Mouse (Mus musculus) cerebellum, postnatal 25 days (tissue): Measurements from ENCODE around the gene Olfr523.

Source experiments
- DNase-seq, 2 experiments: peaks; one replicate each; pipeline ENCODE4 v3.0.0; 2021; ENCODE audit warnings: mixed read lengths in 2 of 2

Gene Olfr523

DNA sequence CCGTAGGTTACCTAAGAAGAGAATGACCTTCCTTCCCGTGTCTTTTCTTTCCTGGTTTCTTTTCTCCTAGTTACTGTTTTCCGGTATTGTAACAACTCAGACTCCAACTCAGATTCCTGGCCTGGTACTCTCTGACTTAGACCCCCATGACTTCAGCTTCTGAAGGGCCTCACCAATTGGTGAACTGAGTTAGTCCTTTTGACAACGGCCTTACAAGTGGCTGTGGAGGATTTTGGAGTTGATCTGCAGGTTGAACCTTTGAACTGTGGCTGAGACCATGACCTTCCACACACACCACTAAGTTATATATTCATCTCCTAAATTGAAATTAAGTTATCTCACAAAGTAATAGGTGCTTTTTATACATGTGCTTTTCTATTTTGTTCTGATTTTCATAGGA, 11.2 kb downstream of the Olfr523 start:
- DNase-seq: no peak

DNA sequence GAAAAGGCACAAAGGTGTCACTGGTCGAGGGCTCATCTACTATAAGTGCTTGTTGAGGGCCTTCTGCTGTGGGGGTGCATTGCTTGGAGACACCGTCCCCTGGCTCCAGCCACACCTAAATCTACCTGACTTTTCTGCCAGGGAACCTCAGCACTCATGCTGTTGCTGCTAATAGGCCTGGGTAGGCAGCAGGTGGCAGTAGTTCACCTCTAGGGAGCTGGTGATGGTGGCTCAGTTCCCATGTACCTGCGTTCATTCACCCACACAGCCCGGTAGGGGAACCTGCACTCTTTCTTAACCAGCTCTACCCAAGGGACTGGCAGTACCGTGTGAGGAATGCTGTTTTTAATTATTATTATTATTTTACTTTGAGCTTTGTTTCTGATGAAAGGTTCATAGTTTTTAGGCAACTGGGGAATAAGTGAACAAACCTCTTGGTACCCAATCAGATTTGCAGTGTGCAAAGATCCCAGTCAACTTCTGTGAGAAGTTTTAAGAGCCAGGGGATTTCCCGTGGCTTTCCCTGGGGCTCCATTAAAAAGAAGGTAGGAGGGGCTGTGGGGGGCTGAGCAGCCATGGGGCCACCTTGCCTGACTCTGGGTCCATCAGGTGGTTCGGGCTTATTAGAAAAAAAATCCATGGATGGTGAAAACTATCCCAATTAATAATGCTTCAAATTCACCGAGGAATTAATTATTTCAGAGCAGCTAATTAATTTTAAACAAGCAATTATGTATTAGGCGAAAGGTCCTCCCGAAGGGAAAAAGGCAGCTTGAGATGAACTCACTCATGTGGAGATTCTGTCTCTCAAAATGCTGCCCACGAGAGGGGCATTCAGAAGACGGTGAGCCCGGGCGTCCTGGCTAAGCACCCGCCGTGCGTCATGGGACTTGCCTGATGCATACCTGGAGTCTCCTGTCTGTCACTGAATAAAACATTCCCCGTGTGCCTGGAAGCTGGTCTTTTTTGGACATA, 13.9 kb downstream of the Olfr523 start:
- DNase-seq: peak in 1 of 2 experiments; percentile 28

DNA sequence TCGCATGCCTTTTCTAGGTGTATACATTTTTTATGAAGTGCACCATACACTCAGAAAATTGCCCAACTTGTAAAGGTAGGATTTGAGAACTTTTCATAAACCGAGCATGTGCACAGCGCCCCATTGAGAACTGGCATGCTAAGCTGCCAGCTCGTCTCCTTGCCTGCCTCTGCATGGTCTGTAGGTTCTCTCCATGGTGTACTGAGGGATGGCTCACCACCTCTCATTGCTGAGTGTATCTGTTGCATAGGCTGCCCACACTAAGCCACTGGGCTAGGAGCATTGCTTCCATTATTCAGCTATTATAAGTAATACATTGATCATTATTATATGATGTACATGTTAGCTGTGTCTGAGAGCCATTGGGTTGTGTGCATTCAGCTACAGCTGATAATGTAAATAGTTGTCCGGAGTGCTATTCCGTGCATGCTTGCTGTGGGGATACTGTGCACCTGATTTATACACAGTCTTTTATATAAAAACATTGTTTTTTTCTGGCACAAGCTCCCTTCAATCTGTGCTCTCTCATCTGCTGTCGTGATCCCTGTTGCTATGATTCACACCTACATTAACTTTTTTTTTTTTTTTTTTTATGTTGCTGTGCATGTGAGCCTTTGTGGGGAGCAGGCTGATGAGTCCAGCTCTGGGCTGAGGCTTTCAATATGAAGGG, 14.8 kb downstream of the Olfr523 start:
- DNase-seq: no peak

DNA sequence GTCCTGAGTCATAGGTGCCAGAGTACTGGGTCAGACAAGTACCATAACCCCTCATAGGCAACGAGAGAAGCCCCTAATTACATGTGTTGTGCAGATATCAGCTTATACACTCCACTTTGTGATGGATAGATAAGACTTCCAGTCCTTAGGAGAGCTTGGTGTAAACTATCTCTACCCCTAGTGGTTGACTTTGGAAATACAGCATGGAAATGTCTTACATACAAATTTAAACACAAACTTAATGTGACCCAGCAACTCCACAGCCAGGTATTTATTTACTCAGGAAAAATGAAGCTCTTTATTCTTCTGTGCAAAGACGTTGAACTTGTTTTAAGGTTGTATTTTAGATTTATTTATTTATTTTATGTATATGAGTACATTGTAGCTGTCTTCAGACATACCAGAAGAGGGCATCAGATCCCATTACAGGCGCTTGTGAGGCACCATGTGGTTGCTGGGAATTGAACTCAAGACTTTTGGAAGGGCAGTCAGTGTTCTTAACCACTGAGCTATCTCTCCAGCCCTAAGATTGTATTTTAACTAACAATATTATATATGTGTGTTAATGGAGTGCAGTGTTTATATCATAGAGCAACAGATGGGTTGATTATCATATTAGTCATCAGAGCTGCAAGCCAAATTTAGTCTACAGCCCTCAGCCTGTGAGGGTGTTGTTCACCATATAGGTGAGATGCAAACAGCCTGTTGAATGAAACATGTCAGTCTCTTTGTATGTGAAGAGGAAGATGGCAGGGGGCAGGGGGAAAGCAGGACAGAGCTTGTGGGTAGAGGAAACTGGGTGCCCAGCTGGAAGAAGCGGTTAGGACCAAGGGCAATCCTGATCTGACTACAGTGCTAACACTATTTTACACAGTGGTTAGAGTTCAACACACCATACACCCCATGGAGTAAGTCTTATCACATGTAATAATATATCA, 15.6 kb downstream of the Olfr523 start:
- DNase-seq: no peak

DNA sequence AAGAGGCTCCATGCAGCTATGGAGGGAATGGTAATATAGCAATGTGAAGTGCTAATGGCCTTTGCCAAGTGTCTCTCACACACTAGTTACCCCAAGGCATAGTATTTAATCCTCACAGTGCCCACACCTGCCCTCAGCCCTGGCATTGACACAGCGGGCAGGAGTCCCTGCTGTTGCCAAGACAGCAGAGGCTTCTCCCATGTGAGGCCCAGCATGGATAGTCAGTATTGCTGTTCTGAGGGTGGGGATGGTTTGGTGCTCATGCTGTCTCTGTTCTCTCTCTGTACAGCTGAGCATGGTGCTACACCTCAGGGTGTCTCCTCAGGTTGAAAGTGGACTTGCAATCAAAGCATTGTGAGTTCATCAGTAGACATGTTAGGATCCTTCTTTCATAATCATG, 17.4 kb downstream of the Olfr523 start:
- DNase-seq: no peak

DNA sequence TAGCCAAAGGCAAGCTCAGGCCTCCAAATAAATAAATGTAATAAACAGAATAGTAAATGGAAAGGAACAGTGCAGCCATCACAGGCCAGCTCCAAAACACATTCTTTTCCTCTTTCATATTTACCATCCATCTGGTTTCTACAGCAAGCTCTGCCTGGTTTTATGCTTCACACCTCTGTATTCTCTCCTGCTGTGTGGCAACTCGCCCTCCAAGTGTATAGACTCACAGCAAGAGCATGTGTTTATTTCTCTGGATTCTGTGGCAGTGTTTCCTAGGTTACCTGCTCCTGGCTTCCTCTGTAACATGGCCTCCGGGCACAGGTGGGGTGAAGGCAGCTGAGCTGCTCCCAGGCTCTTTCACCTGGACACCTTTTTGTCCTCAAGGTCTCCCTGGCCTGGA, 19.4 kb downstream of the Olfr523 start:
- no peak for DNase-seq

DNA sequence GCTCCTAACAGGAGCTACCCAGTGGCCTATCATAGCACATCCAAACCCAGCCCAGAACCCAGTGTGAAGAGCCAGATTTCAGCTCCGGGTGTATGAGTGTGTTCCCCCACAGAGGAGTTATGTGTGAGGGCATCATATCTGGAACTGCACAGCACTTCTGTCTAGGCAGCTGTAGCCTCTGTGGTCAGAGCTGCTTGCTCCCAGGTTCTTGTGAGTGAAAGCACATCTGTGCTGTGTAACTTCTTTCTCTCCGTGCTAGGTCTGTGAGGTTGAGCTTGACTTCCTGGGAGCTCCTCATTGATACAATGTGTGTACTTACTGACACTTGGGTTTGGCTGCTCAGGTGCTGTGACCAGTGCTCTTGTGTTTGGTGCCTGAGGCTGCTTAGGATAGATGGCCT, 19.8 kb downstream of the Olfr523 start:
- no peak for DNase-seq

DNA sequence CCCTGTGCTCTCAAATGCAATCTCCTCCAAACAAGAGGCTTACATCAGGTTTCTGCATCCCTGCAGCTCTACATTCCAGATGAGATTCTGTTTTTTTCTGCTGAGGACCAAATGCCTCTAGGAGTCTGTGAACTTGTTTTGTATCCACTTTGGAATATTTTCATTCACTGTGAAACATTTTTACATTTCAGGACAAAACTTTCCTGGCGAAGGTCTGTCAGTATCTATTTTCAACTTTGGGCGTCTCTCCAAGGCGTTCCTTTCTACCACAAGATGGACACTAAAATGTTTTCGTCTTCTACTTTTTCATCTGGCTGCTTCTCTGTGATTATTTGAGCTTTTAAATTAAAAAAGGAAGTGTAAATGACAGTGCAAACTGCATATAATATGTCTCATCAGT, 21.0 kb downstream of the Olfr523 start:
- no peak for DNase-seq

DNA sequence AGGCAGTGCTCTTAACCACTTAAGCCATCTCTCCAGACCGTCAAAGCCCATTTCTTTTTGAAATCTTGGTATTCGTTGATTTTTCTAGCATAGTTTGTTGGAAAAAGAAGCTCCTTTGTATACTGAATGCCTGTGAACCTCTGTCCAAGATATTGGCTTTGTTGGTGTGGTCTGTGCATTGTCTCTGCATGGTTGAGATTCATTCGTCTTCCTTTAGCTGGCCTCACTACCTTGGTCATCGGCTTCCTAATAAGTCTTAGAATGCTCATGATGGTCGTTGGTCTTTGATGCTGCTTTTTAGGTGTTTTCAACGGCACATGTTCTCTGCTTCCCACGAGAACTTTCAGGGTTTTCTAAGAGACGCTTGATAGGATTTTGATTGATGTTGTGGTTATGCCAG, 23.0 kb downstream of the Olfr523 start:
- DNase-seq: no peak

DNA sequence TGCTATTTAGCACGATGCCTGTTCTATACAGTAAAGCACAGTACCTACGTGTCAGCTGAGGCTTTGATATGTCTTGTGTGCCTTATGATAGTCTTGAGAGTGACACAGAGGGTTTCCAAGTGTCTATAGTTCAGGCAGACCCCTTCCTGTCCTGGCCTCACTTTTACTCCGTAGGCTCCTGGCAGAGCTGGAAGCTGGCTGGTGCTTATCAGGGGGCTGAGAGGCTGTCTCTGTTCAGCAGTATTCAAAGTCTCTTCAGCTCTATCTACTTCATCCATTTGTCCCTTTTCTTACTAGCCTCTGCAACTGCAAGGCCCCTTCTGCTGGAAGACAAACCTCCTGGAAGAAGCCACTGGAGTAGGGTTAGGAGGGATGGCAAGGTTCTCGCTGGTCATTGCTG, 28.1 kb downstream of the Olfr523 start:
- DNase-seq: no peak

DNA sequence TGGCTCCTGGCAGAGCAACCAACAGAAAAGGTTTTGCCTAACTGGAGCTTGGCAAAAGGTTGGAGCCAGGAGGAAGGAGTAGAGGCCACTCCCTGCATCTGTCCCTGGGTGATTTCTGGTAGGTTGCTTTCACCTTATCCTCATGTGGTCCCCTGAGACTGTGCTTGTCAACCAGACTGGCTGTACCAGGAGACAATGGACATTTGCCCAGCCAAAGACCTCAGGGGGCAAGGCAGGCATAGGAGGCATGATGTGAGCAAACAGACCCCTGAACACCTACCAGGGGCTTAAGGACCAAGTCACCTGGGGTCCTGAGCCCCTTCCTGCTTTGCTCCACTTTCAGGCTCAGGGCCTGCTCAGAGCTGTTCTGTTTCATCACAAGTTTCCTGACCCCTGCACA, 32.8 kb downstream of the Olfr523 start, which contains the start of gene Olfr524:
Olfr524 (minus strand) TSS at position 101 of the 400 bp plus-strand sequence.
- DNase-seq: no peak

DNA sequence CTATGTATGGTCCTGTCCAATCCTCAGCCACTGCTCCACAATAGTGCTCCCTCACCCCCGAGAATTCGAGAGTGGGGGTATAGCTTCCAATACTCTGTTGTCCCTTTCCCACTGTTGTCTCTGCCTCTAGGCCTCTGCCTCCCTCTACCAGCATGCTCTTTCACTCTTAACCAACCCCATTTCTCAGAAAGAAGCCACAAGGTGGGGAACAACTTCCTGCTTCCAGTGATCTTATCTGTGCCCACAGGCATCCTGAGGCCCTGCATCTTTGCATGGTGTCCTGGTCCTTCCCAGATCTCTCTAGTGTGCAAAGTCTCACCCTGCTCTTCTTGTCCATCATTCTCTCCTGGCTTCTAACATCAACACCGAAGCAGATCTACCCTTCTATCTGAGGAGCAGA, 33.9 kb downstream of the Olfr523 start:
- no peak for DNase-seq

DNA sequence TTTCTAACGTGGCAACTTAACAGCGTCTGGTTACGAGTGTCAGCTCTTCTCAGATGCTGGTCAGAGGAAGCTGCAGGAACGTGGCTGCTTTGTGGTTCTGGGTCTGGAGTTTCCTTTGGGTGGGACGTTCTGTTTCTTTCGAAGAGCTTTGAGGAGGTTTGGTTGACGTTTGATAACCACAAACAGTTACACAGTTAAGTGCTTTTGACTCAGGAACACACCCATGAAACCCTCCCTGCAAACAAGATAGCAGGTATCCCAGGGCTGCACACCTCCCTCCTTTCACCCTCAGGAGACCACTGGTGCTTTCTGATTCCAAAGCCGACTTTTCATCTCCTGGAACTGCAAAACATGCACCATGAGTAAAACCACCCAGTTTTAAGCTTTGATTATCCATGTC, 35.1 kb downstream of the Olfr523 start:
- no peak for DNase-seq

DNA sequence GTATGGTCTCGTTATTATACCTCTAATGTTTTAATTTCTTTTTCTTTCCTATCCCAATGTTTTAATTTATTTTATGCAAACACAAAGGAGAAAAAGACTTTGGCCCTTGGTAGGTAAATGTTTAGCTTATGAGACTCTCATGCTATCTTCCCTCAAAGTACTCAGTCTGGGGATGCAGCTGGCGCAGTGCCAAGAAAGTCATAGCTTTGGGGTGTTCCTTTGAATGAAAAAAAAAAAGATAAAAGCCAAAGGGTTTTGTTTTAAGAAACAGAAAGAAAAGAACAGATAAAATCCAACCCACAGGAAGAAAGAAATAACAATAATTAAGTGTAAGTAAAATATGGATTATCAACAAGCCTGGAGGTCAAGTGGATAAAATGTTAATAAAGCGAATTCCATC, 35.7 kb downstream of the Olfr523 start:
- DNase-seq: peak in 1 of 2 experiments; percentile 12

DNA sequence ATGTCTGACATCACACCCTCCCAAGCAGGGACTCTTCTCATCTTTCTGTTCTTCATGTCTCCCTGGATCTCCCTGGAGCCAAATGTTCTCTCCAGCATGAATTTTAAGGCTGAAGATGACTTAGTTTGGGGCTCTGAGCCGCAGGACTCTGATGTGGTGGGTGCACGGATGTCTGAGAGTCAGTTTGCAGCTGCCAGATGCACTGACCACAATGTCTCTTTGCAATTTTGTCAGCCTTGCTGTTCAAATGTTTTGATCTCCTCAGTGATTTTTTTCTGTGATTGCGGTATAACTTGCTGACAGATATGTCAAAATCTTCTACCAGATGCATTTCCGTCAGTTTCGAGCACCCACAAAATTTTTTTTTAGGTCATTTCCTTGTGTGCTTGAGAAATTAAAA, 40.8 kb downstream of the Olfr523 start:
- no peak for DNase-seq

DNA sequence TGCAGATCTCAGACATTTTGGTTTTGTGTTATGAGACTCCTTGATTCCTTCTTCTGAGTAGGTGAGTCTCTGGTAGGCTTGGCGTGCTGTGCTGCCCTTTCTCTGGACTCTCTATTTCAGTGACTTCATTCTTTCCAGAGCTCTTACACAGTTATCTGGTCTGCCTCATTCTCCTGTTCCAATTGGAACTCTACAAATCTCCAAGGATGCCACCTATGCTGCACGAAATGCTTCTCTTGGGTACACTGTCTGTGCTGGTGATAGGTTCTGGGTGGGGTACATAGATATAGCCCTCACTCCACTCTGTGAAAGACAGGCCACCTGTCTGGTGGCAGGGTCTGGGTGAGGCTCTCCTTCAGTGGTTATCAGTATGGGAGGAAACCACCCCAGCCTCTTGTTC, 45.0 kb downstream of the Olfr523 start, which contains the start of gene Cd163l1:
Cd163l1 (plus strand) TSS at position 301 of the 400 bp plus-strand sequence.
- DNase-seq: no peak

DNA sequence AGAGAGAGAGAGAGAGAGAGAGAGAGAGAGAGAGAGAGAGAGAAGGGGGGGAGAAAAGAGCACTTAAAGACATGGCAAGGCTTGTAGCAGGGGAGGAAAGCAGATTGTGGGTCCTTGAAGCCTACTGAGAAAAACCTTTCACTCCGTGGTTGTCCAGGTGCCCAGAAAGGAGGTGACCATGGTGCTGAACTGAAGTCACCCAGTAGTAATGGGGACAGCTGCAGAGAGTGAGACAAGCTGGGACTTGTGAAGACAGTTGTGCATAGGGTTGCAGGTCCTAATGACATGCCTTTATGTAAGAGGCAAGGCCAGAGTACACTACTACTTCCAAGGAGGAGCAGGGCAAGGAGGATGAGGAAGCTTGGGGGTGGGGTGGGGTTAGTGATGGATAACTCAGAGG, 46.3 kb downstream of the Olfr523 start:
- no peak for DNase-seq

DNA sequence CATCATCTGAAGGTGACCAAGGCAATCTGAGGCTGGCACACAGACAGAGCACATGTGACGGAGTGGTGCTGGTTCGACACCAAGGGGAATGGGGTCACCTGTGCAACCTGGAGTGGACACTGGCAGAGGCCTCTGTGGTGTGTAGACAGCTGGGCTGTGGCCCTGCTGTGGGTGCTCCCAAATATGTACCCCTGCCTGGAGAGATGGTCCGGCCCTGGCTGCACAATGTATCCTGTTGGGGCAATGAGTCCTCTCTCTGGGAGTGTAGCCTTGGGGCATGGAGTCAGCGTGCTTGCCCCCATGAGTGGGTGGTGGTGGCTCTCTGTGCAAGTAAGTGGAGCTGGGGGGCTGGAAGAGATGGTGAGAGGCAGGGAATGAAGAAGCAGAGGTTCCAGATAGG, 47.4 kb downstream of the Olfr523 start:
- no peak for DNase-seq

DNA sequence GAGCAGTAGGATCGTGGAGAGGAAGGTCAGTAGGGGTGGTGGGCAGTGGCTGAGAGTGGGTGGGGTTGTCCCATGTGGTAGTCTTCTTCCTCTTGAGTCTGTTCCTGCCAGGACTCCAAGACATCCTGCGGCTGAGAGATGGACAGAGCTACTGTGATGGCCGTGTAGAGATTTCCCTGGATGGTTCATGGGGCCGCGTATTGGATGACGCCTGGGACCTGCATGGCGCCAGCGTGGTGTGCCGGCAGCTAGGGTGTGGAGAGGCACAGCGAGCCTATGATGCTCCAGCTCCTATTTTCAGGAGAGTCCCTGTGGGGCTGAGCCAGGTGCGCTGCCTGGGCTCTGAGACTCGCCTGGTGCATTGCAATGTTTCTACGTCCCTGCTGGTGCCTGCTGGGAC, 51.2 kb downstream of the Olfr523 start:
- DNase-seq: no peak
